Mouse (Mus musculus): ENCODE measurements at regions not wholly inside any gene's neighbourhood (a gene's known extent, or its start where the extent isn't known, plus 50 kb on each side); places are given as distances from the start of the nearest gene placed in this dataset.

DNA sequence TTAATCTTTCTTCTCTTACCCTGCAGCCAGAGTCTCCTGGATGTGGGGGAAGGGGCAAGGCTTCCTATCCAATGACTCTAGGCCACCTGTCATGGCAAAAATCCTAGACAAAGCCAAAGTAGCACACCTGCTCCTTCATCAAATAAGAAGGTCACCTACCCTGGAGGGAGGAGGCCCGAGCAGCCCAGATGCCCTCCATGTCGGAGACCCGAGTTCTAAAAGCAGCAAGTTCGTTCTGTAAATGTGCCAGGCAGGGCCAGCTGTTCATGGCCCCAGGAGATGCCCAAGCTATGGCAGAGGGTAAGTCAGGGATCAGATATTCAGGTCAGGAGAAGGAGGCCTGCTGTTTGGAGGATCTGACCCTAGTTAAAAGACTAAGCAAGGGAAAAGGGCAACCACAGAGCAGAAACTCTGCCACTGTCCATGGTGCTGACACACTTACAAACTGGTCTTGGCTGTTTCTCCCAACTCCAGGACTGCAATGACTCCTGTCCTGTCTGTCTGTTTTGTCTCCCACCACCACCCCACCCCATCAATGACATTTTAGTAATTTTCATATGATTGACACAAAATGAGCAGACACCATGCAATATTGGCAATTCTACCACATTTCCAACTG, 125.9 kb downstream of the Tmem132e start:
- TF ChIP-seq CTCF (IDR thresholded peaks at IDR 0.05; ENCODE audit: low read depth, low read length) (no peak), POLR2A (IDR thresholded peaks at IDR 0.05; ENCODE audit: borderline replicate concordance, low read depth, low read length) (no peak)

Measured in bone marrow macrophage, adult 2 months (primary cell).